Mouse (Mus musculus): ENCODE measurements at regions not wholly inside any gene's neighbourhood (a gene's known extent, or its start where the extent isn't known, plus 50 kb on each side); places are given as distances from the start of the nearest gene placed in this dataset.

- peak; percentile 12 to 47 for DNase-seq
Measured at GRCm38 (mm10) chr2:147803102-147803501, 243.7 kb downstream of the Foxa2 start.

- no peak for DNase-seq
Measured at GRCm38 (mm10) chr2:147791434-147791833, 255.3 kb downstream of the Foxa2 start.

GRCm38 (mm10) chr2:147789877-147790276, 256.9 kb downstream of the Foxa2 start:
- no peak for DNase-seq

GRCm38 (mm10) chr2:147789268-147789667, 257.5 kb downstream of the Foxa2 start:
- DNase-seq = peak; percentile 23 to 51

- no peak for DNase-seq
Measured at GRCm38 (mm10) chr2:147788001-147788400, 258.8 kb downstream of the Foxa2 start.

- DNase-seq = no peak
Measured at GRCm38 (mm10) chr2:147782496-147782895, 264.3 kb downstream of the Foxa2 start.

- DNase-seq = no peak
Measured at GRCm38 (mm10) chr2:147776316-147776715, 270.5 kb downstream of the Foxa2 start.

- no peak for DNase-seq
Measured at GRCm38 (mm10) chr2:147772579-147772978, 274.2 kb downstream of the Foxa2 start.

GRCm38 (mm10) chr2:147753089-147753488, 293.7 kb downstream of the Foxa2 start:
- DNase-seq = no peak

GRCm38 (mm10) chr2:147751831-147752230, 294.9 kb downstream of the Foxa2 start:
- no peak for DNase-seq

- no peak for DNase-seq
Measured at GRCm38 (mm10) chr2:147748006-147748405, 298.8 kb downstream of the Foxa2 start.

- no peak for DNase-seq
Measured at GRCm38 (mm10) chr2:147743908-147744307, 302.9 kb downstream of the Foxa2 start.

GRCm38 (mm10) chr2:147738307-147738872, 308.4 kb downstream of the Foxa2 start:
- peak; percentile 6 to 40 for DNase-seq

GRCm38 (mm10) chr2:147727396-147727795, 319.4 kb downstream of the Foxa2 start:
- DNase-seq = no peak

- DNase-seq = no peak
Measured at GRCm38 (mm10) chr2:147718936-147719335, 327.8 kb downstream of the Foxa2 start.

GRCm38 (mm10) chr2:147717484-147717947, 329.3 kb downstream of the Foxa2 start:
- no peak for DNase-seq

- DNase-seq = no peak
Measured at GRCm38 (mm10) chr2:147715791-147716190, 331.0 kb downstream of the Foxa2 start.

GRCm38 (mm10) chr2:147710593-147711265, 336.0 kb downstream of the Foxa2 start:
- DNase-seq = no peak

GRCm38 (mm10) chr2:147709799-147710198, 337.0 kb downstream of the Foxa2 start:
- no peak for DNase-seq

GRCm38 (mm10) chr2:147707156-147707555, 339.6 kb downstream of the Foxa2 start:
- DNase-seq = no peak

GRCm38 (mm10) chr2:147703981-147704380, 342.3 kb downstream of the Pax1 start:
- DNase-seq = no peak

GRCm38 (mm10) chr2:147702330-147703063, 340.8 kb downstream of the Pax1 start:
- no peak for DNase-seq

- no peak for DNase-seq
Measured at GRCm38 (mm10) chr2:147699524-147700081, 337.9 kb downstream of the Pax1 start.

- DNase-seq = no peak
Measured at GRCm38 (mm10) chr2:147691896-147692295, 330.2 kb downstream of the Pax1 start.

Data from cerebellum, postnatal 25 days (tissue).